Mouse (Mus musculus) E14TG2a.4 (cell line): Measurements from ENCODE around the gene 2310034G01Rik.

Experiments used
- H3K27me3 ChIP-seq: 2 replicates; pipeline ENCODE4 v1.6.1; 2014; ENCODE audit warnings: low read length, control low read depth; ENCODE audit not compliant: insufficient read depth
- H3K36me3 ChIP-seq: 2 replicates; pipeline ENCODE4 v1.6.1; 2014; ENCODE audit warnings: low read length, control low read depth; ENCODE audit not compliant: insufficient read depth
- H3K4me1 ChIP-seq: replicated peaks from 2 replicates; pipeline ENCODE4 v1.6.1; 2014; ENCODE audit warnings: low read depth, low read length, control low read depth
- H3K4me3 ChIP-seq: replicated peaks from 2 replicates; pipeline ENCODE4 v1.5.1; 2014; ENCODE audit warnings: mild to moderate bottlenecking, low read length
- H3K9me3 ChIP-seq: 2 replicates; pipeline ENCODE4 v1.6.1; 2014; ENCODE audit warnings: low read length, control low read depth
- CTCF ChIP-seq: conservative IDR thresholded peaks from 2 replicates; pipeline ENCODE4 v1.5.1; 2014; ENCODE audit warnings: low read length
- NANOG ChIP-seq: IDR thresholded peaks from 2 replicates; pipeline ENCODE4 v1.6.1; 2014; ENCODE audit warnings: borderline replicate concordance, low read length, mixed read lengths
- POU5F1 ChIP-seq: IDR thresholded peaks from 2 replicates; pipeline ENCODE4 v1.6.1; 2014; ENCODE audit warnings: low read length, borderline replicate concordance

The 2310034G01Rik gene

GRCm38 (mm10) chr19:46313591-46313990 is 36.5 kb downstream of the 2310034G01Rik start:
- Histone ChIP-seq H3K36me3 (peaks cover 24% of the 10 kb centered on the region), H3K27me3 (peaks cover 91% of the 10 kb centered on the region), H3K4me1 (peaks cover 53% of the 10 kb centered on the region), H3K4me3 (peak overlapping the region; percentile 69), H3K9me3 (no peaks in the 10 kb centered on the region)
- TF ChIP-seq CTCF (no peak), POU5F1 (no peak), NANOG (no peak)

GRCm38 (mm10) chr19:46313116-46313515 is 37.0 kb downstream of the 2310034G01Rik start:
- H3K27me3 ChIP-seq, result peaks cover 91% of the 10 kb centered on the region
- H3K4me3 ChIP-seq, result no peak overlapping the region
- H3K4me1 ChIP-seq, result peaks cover 53% of the 10 kb centered on the region
- H3K9me3 ChIP-seq, result no peaks in the 10 kb centered on the region
- peaks cover 24% of the 10 kb centered on the region for H3K36me3 ChIP-seq
- TF ChIP-seq NANOG (no peak), POU5F1 (no peak), CTCF (no peak)

- Histone ChIP-seq H3K27me3 (peaks cover 94% of the 10 kb centered on the region), H3K36me3 (peaks cover 24% of the 10 kb centered on the region), H3K9me3 (no peaks in the 10 kb centered on the region), H3K4me1 (peaks cover 58% of the 10 kb centered on the region), H3K4me3 (peak overlapping the region; percentile 71)
- TF ChIP-seq CTCF, result no peak
- no peak for TF ChIP-seq NANOG
- TF ChIP-seq POU5F1, result no peak
Measured at GRCm38 (mm10) chr19:46312566-46312965, 37.5 kb downstream of the 2310034G01Rik start.

- Histone ChIP-seq H3K9me3 (no peaks in the 10 kb centered on the region), H3K36me3 (peaks cover 30% of the 10 kb centered on the region), H3K27me3 (peaks cover 94% of the 10 kb centered on the region), H3K4me3 (no peak overlapping the region), H3K4me1 (peaks cover 52% of the 10 kb centered on the region)
- TF ChIP-seq CTCF (no peak), NANOG (no peak), POU5F1 (no peak)
Measured at GRCm38 (mm10) chr19:46311341-46311740, 38.8 kb downstream of the 2310034G01Rik start.

- Histone ChIP-seq H3K27me3 (peaks cover 91% of the 10 kb centered on the region), H3K9me3 (no peaks in the 10 kb centered on the region), H3K4me3 (0 out of 2 replicates have a peak overlapping the region, but pooled peaks have one; percentile 80), H3K4me1 (peaks cover 58% of the 10 kb centered on the region), H3K36me3 (peaks cover 30% of the 10 kb centered on the region)
- no peak for TF ChIP-seq CTCF
- no peak for TF ChIP-seq NANOG
- no peak for TF ChIP-seq POU5F1
Measured at GRCm38 (mm10) chr19:46310312-46310865, 39.7 kb downstream of the 2310034G01Rik start.

- H3K27me3 ChIP-seq, result peaks cover 91% of the 10 kb centered on the region
- H3K4me3 ChIP-seq, result peak overlapping the region; percentile 80
- peaks cover 56% of the 10 kb centered on the region for H3K4me1 ChIP-seq
- H3K36me3 ChIP-seq, result peaks cover 30% of the 10 kb centered on the region
- H3K9me3 ChIP-seq, result no peaks in the 10 kb centered on the region
- TF ChIP-seq CTCF, result no peak
- TF ChIP-seq NANOG, result no peak
- no peak for TF ChIP-seq POU5F1
Measured at GRCm38 (mm10) chr19:46309651-46310305, 40.3 kb downstream of the 2310034G01Rik start.

- H3K9me3 ChIP-seq, result no peaks in the 10 kb centered on the region
- peaks cover 89% of the 10 kb centered on the region for H3K27me3 ChIP-seq
- H3K4me1 ChIP-seq, result peaks cover 51% of the 10 kb centered on the region
- H3K36me3 ChIP-seq, result peaks cover 30% of the 10 kb centered on the region
- peak; percentile 19; the same call in 1 of the 2 replicates for TF ChIP-seq CTCF
- no peak for TF ChIP-seq POU5F1
- H3K4me3 ChIP-seq, result peak overlapping the region; percentile 80
Measured at GRCm38 (mm10) chr19:46308706-46309435, 41.2 kb downstream of the 2310034G01Rik start.

GRCm38 (mm10) chr19:46308303-46308702 is 41.8 kb downstream of the 2310034G01Rik start:
- Histone ChIP-seq H3K9me3 (no peaks in the 10 kb centered on the region), H3K36me3 (peaks cover 30% of the 10 kb centered on the region), H3K4me1 (peaks cover 51% of the 10 kb centered on the region), H3K4me3 (peak overlapping the region; percentile 80), H3K27me3 (peaks cover 84% of the 10 kb centered on the region)
- TF ChIP-seq NANOG, result no peak
